Mouse (Mus musculus) mouse embryonic stem cell (cell line): ENCODE results near the gene Dop1b.
"Not testable (repeated sequence)": the region's sequence is repeated elsewhere in the genome, so short reads cannot be mapped to it uniquely, and the experiment has no call there.

ENCODE experiments used
- in situ Hi-C, 2 experiments: fragments of 300-500 bp; cut with MboI; formaldehyde crosslinking; loops; 1 replicate in 1 of 2; 3 replicates in 1 of 2; pipeline ENCODE4 v1.14.3; 2019 to 2020; ENCODE audit warnings: low sequenced_read_pairs in 2 of 2, low pct_unique_long_range_greater_than_20kb in 1 of 2, mixed read lengths in 1 of 2; ENCODE audit not compliant: unreplicated experiment in 1 of 2

Dop1b gene

DNA sequence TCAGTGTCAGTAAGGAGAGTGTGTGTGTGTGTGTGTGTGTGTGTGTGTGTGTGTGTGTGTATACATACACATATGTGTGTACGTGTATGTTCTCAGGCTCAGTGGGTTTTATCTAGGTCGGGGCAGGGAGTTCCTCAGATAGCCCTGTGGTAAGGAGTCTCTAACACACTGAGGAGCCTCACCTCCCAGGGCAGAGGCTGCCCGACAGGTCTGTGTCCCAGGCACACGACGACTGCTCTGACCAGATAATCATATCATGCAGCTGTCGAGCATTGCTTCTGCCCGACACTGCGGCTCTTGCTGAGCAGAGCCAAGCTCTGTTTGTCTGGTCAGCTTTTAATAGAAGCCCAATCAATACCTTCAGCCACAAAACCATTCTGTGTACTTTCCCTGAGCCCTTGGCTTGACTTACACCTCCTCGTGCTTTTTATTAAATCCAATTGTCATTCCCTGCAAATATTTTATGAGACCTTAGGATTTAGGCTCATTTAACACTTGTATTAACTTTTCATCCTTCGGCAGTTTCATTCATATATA lies 33.2 kb downstream of the Dop1b start:
- in situ Hi-C loops, result no loop called here

DNA sequence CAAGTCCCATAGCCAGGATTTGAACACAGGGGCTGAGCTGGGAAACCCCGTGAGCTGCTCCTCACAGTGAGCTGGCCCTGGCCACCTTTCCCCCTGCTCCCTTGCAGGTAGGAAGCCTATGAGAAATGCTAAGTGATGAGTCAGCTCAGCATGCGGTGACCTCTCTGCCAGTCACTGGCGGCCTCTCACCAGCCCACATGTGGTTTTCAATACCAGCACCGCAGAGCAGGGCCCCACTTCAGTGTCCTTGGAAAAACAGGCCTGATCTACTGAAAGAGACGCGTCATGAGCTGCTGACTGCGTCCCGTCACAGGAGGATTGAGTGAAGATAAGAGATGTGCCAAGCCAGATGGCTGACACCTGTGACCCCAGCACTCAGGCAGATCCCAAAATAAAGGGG lies 34.7 kb downstream of the Dop1b start:
- in situ Hi-C loops, result no loop called here

DNA sequence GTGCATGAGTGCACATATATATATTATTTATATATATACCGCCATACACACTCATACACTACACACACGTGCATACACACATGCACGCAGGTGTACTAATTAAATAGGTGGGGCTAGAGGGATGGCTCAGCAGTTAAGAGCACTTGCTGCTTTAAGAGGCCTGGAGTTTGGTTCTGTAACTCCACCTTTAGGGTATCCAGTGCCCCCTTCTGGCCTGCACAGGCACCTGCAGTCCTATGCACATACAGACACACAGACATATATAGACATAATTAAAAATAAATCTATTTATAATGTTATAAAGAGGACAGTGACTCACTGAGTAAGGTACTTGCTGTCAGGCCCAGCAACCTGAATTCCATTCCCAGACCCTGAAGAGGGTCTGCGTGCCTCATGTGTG lies 35.3 kb downstream of the Dop1b start:
- in situ Hi-C loops, result no loop called here

DNA sequence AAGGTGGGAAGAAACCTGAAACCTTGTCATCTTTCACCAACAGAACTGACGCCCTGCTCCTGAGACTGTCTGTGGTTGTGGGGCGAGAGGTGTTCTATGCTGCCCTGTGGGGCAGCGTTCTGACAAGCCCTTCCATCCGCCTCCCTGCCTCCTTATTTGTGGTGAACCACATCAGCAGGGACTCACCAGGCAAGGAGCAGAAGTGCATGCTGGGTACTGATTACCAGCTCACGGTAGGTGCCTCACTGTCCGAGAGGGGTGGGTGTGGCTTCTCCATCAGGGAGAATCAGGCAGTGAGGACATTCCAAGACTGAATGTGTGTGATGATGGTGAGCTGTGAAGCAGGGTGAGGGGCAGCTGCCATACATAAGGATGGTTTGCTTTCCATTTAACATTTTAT lies 35.7 kb downstream of the Dop1b start:
- in situ Hi-C loops, result no loop called here

DNA sequence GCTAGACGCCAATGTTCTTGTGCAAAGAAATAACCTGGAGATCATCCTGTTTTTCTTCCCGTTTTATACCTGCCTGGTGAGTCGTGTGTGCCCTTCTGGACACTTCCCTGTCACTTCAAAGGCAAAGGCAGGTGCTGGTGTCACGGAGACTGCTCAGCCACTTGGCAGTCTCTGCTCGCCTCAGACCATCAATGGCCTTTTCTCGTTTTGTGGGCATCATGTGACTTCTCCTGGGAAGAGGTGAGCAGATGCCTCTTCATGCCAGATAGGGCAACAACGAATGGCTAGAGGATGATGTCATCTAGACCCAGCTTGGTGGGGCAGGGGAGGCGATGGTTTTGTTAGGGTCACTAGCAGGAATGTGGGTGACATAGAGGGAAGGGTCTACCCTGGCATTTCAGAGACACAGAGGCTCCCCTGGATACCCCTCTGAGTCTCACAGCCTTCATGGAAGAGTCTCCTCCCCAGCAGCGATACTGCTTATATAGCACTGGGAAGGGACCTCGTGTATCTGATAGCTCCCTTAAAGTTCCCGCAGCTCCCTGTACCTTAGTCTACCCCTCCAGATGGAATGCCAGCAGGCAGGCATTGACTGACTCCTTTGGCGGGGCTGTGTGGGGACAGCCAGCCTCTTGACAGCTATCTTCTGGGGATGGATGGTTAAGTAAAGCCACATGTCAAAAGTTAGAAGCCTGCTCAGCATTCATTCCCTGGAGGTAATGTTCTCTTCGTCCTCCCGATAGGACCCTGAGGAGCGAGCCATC lies 37.6 kb downstream of the Dop1b start:
- in situ Hi-C loops, result no loop called here

DNA sequence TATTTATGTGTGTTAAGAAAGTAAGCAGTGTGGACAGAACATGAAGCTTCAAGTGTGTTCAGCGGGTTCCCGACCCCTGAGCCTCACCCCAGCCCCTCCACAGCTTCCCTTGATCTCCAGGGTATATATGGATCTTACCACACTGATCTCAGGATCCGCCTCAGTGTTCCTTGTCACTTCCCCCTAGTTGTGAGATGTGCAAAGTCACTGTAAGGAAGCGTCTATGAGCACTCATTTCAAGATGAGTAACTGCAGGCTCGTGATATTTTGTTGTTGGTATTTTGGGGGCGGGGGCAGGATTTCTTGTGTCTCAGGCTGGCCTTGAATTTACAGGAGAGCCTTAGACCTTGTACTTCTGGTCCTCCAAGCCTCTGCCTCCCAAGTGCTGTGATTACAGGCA lies 38.8 kb downstream of the Dop1b start:
- in situ Hi-C loops, result no loop called here

DNA sequence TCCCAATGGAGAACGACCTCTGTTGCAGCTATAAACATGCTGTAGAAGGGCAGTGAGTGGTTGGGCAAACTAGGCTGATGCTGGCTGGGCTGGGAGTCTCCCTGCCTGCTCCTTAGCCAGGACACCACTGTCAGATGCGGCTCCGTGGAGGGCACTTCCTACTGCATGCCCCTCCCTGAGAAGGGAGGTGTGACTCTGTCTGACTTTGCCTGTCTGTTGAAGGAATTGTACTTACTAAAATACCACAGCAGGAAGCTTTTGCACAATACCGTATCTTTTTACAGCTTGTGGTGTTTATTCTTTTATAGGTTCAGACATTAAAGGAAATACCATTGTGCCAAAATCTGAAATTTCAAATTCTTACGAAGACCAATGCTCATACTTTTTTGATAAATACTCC lies 40.1 kb downstream of the Dop1b start:
- in situ Hi-C loops, result no loop called here

DNA sequence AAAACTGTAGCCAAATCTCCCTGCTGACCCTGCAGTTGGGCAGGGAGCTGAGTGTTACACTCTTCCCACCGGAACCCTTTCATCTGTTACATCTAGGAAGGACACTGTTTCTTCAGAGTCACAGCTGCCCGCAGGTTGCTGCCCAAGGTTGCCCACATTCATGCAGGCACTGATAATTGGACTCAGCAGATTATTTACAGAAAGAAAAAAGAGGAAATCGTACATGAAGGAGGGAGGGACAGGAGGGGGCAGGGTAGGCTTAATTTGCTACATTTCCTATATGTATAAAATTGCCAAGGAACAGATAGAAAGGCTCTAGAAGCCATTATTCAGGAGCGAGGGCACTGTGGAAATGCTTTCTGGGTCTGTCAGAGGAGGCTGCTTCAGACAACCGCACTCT lies 44.9 kb downstream of the Dop1b start:
- in situ Hi-C loops, result no loop called here

DNA sequence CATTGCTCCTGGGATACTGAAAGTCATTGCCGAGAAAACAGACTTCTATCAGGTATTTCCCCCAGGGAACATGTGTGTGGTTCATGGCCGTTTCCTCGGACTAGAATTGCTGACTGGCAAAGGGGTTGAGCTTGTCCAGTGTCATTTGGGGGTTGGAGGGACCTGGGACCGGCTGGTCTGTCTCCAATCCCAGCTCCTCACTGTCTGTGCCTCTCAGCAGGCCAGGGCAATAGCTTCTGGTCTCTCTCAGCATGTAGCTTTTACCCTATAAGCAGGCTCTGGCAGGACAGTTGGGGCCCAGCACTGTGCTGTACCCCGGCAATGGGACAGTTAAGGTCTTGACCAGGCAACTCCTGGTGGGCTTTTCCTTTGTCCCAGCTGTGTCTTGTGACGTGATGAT lies 51.7 kb downstream of the Dop1b start:
- in situ Hi-C loops, result no loop called here

DNA sequence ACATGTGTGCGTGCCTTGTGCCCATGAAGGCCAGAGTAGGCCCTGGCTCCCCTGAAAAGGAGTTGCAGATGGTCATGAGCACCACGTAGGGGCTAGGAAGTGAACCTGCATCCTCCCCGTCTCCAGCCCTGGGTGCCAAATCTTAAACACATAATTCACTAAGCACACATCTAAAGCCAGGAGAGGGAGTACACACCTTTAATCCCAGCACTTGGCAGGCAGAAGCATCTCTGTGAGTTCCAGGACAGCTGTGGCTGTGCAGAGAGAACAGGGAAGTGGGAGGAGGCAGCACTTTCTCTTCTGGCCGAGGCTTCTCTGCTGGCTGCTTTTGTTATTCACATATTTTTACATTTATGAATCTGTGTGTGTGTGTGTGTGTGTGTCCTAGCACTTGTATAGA lies 52.9 kb downstream of the Dop1b start:
- in situ Hi-C loops, result no loop called here

DNA sequence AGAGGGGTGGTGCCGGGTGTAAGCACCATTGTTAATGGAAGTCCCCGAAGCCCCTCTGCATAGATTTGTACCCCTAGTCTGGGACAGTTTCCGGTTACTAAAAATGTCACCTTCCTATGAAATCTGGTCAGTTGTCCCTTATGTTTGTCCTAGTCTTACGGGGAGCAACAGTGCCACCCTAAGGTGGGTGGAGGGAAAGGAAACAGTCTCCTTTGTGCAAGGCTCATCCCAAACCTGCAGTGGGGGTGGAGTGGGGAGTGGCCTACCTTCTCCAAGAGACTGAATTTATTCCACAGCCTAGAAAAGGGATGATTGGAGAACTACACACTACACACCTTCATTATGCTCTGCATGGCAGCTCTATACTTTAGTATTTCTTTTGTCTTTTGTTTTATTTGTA lies 55.3 kb downstream of the Dop1b start:
- in situ Hi-C loops, result no loop called here

DNA sequence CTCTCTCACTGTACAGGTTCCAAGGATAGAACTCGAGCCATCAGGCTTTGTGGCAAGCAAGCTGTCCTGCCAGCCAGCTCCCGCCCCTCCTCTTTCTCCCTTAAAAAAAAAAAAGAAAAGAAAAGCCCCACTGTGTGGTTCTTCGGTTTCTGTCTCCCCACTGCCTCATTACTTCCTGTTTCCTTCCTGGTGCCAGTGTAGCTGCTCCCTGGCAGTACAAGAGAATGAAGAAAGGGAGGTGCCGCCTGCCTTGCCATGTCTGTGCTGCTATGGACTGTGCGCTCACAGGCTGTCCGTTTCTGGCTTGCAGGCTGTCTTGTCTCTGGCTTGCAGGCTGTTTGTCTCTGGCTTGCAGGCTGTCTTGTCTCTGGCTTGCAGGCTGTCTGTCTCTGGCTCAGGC lies 55.8 kb downstream of the Dop1b start:
- in situ Hi-C loops, result no loop called here

DNA sequence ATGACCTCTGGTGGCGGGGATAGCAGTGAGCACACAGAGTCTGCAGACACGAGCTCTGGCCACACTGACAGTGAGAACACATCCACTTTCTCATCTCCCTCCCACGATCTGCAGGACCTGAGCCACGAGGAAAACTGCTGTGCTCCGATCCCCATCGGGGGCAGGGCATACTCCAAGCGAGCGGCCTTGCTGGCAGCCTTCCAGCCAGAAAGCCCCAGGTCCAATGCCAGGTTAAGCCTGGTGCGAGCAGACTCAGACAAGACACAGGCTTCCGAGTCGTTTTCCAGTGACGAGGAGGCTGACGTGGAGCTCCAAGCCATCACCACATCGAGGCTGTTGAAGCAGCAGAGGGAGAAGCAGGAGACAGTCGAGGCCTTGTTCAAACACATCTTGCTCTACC lies 57.9 kb downstream of the Dop1b start:
- in situ Hi-C loops, result no loop called here

DNA sequence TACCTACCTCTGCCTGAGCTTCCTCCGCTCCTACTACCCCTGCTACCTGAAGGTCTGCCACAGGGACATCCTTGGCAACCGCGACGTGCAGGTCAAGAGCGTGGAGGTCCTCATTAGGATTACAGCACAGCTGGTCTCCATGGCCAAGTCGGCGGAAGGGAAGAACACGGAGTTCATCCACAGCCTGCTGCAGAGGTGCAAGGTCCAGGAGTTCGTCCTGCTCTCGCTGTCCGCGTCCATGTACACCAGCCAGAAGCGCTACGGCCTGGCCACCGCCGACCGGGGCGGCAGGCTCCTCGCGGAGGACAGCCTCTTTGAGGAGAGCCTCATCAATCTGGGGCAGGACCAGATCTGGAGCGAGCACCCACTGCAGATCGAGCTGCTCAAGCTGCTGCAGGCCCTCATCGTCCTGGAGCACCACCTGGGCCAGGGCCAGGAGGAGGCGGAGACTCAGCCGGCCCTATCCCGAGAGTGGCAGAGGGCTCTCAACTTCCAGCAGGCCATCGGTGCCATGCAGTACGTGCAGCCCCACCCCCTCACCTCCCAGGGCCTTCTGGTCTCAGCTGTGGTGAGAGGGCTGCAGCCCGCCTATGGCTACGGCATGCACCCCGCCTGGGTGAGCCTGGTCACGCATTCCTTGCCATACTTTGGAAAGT lies 58.7 kb downstream of the Dop1b start:
- in situ Hi-C loops, result no loop called here

DNA sequence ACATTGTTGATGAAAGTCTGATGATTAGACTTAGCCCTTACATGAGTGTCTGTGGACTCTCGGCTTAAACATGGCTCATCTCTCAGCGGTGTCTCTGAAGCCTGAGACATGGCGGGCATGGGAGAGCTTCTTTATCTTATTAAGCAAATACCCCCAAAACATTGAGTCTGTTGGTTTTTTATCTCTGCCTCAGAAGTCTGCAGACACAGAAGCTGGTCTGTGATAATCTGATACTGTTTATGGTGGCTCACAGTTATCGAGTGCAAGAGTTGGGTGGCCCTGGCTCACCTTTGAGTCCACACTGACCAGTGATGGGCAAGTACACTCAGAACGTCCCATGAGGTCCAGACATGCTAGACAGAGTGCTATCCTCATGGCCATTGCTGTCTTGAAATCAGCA lies 63.0 kb downstream of the Dop1b start:
- in situ Hi-C loops, result no loop called here

DNA sequence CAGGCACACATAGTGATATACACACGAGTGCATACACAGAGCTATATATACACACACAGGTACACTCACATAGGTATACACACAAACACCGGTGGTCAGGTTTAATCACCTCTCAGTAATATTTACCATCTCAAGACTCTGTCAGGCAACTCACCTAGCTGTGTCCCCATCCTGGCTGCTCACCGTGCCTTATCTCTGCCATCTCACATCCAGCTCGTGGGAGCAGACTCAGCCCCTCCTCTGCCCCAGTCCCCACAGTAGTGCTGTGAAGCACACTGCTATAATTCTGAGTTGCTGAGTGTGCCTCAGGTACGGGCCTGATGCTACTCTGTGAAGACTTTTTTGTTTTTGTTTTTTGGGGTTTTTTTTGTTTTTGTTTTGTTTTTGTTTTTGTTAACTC lies 64.8 kb downstream of the Dop1b start:
- in situ Hi-C loops, result no loop called here

DNA sequence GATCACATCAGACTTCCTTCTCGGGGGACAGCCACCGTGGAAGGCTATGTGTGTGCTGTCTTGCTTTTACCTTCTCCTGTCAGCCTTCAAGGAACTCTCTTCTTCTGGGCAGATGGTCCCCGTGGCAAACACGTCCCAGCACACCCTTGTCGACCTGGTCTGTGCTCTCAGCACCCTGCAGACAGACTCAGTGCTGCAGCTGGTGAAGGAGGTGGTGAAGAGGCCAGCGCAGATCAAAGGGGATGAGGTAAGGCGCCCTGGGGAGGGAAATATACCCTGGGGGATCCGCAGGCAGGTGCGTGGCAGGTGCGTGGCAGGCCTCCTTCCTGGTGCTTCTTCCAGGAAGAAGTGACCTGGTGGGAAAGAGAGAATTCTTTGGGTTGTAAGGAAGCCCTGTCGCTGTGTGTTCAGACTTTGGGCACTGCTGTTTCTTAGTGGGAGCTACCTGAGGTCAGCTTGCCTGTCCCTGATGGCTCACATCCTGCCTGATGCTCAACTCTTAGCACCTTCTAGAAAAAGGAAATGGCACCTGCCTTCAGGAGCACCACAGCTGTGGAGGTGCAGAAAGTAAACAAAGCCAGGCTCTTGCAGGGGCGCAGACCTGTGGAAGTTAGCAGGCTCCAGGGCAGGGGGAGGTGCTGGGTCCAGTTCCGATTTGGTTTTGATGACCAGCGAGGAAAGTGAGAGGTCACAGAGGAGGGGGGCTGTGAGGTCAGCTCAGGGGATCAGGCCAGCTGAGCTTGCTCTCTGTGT lies 65.7 kb downstream of the Dop1b start:
- in situ Hi-C loops, result no loop called here

DNA sequence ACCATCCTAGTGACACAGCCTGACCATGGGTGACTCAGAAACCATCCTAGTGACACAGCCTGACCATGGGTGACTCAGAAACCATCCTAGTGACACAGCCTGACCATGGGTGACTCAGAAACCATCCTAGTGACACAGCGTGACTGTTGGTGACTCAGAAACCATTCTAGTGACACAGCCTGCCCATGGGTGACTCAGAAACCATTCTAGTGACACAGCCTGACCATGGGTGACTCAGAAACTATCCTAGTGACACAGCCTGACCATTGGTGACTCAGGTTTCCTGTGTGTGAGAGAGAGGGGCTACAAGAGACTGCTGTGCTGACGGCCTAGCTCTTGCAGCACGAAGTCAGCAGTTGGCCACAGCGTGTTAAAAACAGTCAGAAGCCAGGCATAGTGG lies 66.7 kb downstream of the Dop1b start:
- in situ Hi-C loops, result not testable (repeated sequence)

DNA sequence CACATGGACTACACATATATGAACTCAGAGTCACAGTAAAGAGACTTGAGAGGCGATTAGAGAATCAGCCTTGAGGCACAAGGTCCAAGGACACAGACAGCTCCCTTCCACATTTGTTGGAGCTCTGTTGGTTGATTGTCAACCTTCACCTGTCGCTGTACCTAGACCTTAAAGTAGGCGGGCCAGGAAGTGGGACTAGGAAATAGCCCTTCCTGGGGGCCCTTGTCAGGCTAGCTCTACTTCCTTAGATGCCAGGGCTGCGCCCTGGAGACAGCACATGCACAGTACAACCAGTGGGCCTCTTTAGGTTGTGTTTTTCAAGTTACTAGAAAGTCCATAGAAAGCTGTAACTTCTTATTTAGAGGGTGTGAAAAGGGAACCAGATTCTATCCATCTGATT lies 67.8 kb downstream of the Dop1b start:
- in situ Hi-C loops, result no loop called here
